Mouse (Mus musculus) stomach, postnatal 0 days (tissue): Measurements from ENCODE around the gene Rplp2.

Experiments used
- CTCF ChIP-seq: IDR thresholded peaks from 2 replicates; pipeline ENCODE4 v1.5.1; 2016; ENCODE audit warnings: antibody characterized with exemption, low read depth, mild to moderate bottlenecking, moderate library complexity
- EP300 ChIP-seq: optimal IDR thresholded peaks from 2 replicates; pipeline ENCODE3; 2016; ENCODE audit warnings: antibody characterized with exemption

DNA sequence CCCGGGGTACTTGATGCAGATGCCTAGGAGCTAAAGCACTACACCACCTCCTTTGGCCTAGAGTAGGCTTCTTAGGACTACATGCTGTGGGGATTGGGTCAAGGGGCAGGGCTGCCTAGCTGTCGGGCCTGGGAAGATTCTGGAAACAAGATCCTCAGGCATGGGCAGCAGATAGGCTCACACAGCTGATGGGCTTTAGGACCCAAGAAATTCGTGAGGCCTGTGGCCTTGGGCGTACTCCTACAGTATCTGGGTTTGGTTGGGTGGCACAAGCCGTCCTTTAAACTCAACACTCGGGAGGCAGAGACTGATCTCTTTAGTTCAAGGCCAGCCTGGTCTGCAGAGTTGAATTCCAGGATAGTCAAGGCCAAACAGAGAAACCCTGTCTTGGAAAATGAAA lies 25.1 kb downstream of the Rplp2 start:
- TF ChIP-seq CTCF (no peak), EP300 (no peak)
